Mouse (Mus musculus) thymus, adult 2 months (tissue): ENCODE measurements around the gene Cerk. TPM values are rescaled to one million over a fixed set of nuclear protein-coding genes. Genes with fewer than 3 reads are reported as not detected.

ENCODE experiments used
- DNase-seq: peaks from one replicate; pipeline ENCODE4 v3.0.0; 2021
- H3K27ac ChIP-seq: fragments of 200-500 bp; 2 replicates; pipeline ENCODE4 v1.5.1; 2012; ENCODE audit warnings: low read length, control low read depth; ENCODE audit not compliant: control insufficient read depth, insufficient read depth
- H3K27me3 ChIP-seq: fragments of 200-500 bp; 2 replicates; pipeline ENCODE4 v1.6.1; 2012; ENCODE audit warnings: mild to moderate bottlenecking, low read length, moderate library complexity, mixed read lengths; ENCODE audit not compliant: control insufficient read depth, insufficient read depth
- H3K36me3 ChIP-seq: fragments of 200-500 bp; 2 replicates; pipeline ENCODE4 v1.6.1; 2012; ENCODE audit warnings: mild to moderate bottlenecking, low read length, moderate library complexity; ENCODE audit not compliant: control insufficient read depth, insufficient read depth
- H3K4me1 ChIP-seq: fragments of 200-500 bp; replicated peaks from 2 replicates; pipeline ENCODE4 v1.6.1; 2012; ENCODE audit warnings: low read length; ENCODE audit not compliant: control insufficient read depth, insufficient read depth
- H3K4me3 ChIP-seq: fragments of 200-500 bp; 2 replicates; pipeline ENCODE4 v1.5.1; 2012; ENCODE audit warnings: mild to moderate bottlenecking, low read length, control low read depth, moderate library complexity; ENCODE audit not compliant: control insufficient read depth, insufficient read depth
- CTCF ChIP-seq: fragments of 200-500 bp; IDR thresholded peaks from 2 replicates; pipeline ENCODE4 v1.5.1; 2012; ENCODE audit warnings: mild to moderate bottlenecking, control low read depth, low read length, moderate library complexity, borderline replicate concordance; ENCODE audit not compliant: control insufficient read depth, poor library complexity, insufficient read depth; ENCODE audit errors: extremely low read depth
- POLR2A ChIP-seq: fragments of 200-500 bp; IDR thresholded peaks from 2 replicates; pipeline ENCODE4 v1.6.1; 2012; ENCODE audit warnings: mild to moderate bottlenecking, low read length, control low read depth, moderate library complexity; ENCODE audit not compliant: control insufficient read depth, poor library complexity, insufficient read depth; ENCODE audit errors: extremely low read depth
- WGBS: fragments of 180-500 bp; shearing (Covaris S2); methylation state at CpG from one replicate; pipeline ENCODE4 v1.1.7; 2018; 5-methylcytosine and 5-hydroxymethylcytosine counted together
- polyA plus RNA-seq: library from polyadenylated mRNA; depleted of rRNA; stranded (reverse); fragments of >200 nt; gene quantifications from 2 replicates; pipeline ENCODE4 v1.2.3, GENCODE M21; 2012

Cerk gene
- polyA plus RNA-seq, 1 experiment, result 180 TPM

GRCm38 (mm10) chr15:86176166-86176565 is 9.8 kb downstream of the Cerk start:
- Histone ChIP-seq H3K36me3 (no peaks in the 10 kb centered on the region), H3K4me3 (no peak overlapping the region), H3K27ac (peak overlapping the region; percentile 94), H3K27me3 (no peaks in the 10 kb centered on the region), H3K4me1 (peaks cover 80% of the 10 kb centered on the region)
- WGBS, result 95% methylated on average over 10 of the region's 10 CpGs
- DNase-seq, result no peak
- TF ChIP-seq POLR2A (no peak), CTCF (no peak)

GRCm38 (mm10) chr15:86175253-86176050 is 10.5 kb downstream of the Cerk start:
- 83% methylated on average over 3 of the region's 3 CpGs for WGBS
- peak; percentile 43 for DNase-seq
- no peaks in the 10 kb centered on the region for H3K27me3 ChIP-seq
- no peak overlapping the region for H3K4me3 ChIP-seq
- no peaks in the 10 kb centered on the region for H3K36me3 ChIP-seq
- H3K4me1 ChIP-seq, result peaks cover 83% of the 10 kb centered on the region
- TF ChIP-seq CTCF (no peak), POLR2A (no peak)
- H3K27ac ChIP-seq, result peak overlapping the region; percentile 94

- 4% methylated on average over 16 of the region's 16 CpGs for WGBS
- Histone ChIP-seq H3K27ac (peak overlapping the region; percentile 94), H3K27me3 (no peaks in the 10 kb centered on the region), H3K4me1 (peaks cover 96% of the 10 kb centered on the region), H3K4me3 (peak overlapping the region; percentile 30), H3K36me3 (no peaks in the 10 kb centered on the region)
- peak; percentile 37; the same call in 1 of the 2 replicates for TF ChIP-seq POLR2A
- no peak for TF ChIP-seq CTCF
- DNase-seq, result peak; percentile 69
Observed at GRCm38 (mm10) chr15:86173136-86173985, 12.6 kb downstream of the Cerk start.

- peak; percentile 41 for DNase-seq
- peak overlapping the region; percentile 94 for H3K27ac ChIP-seq
- peaks cover 97% of the 10 kb centered on the region for H3K4me1 ChIP-seq
- 15% methylated on average over 6 of the region's 6 CpGs for WGBS
- no peaks in the 10 kb centered on the region for H3K36me3 ChIP-seq
- H3K27me3 ChIP-seq, result no peaks in the 10 kb centered on the region
- H3K4me3 ChIP-seq, result no peak overlapping the region
- TF ChIP-seq POLR2A (no peak), CTCF (0 out of 2 replicates have a peak, but pooled peaks have one; percentile 1)
Observed at GRCm38 (mm10) chr15:86172526-86172925, 13.4 kb downstream of the Cerk start.

- Histone ChIP-seq H3K27me3 (no peaks in the 10 kb centered on the region), H3K4me3 (no peak overlapping the region), H3K4me1 (peaks cover 98% of the 10 kb centered on the region), H3K27ac (peak overlapping the region; percentile 94), H3K36me3 (no peaks in the 10 kb centered on the region)
- TF ChIP-seq POLR2A, result no peak
- TF ChIP-seq CTCF, result peak; percentile 16; the same call in 1 of the 2 replicates
- peak; percentile 11 for DNase-seq
- WGBS, result 32% methylated on average over 3 of the region's 3 CpGs
Observed at GRCm38 (mm10) chr15:86172124-86172523, 13.8 kb downstream of the Cerk start.

GRCm38 (mm10) chr15:86171316-86171715 is 14.6 kb downstream of the Cerk start:
- H3K27ac ChIP-seq, result peak overlapping the region; percentile 94
- no peak overlapping the region for H3K4me3 ChIP-seq
- DNase-seq, result peak; percentile 65
- WGBS, result 35% methylated on average over 12 of the region's 12 CpGs
- H3K4me1 ChIP-seq, result peaks cover 92% of the 10 kb centered on the region
- H3K36me3 ChIP-seq, result no peaks in the 10 kb centered on the region
- no peak for TF ChIP-seq POLR2A
- no peak for TF ChIP-seq CTCF
- H3K27me3 ChIP-seq, result no peaks in the 10 kb centered on the region
